Mouse (Mus musculus): Measurements from ENCODE around the gene Dapk1. TPM values are rescaled to one million over a fixed set of nuclear protein-coding genes. Genes with fewer than 3 reads are reported as not detected.
A peak's percentile ranks its signal among the peaks of the same experiment; 100 is the strongest.
"Not testable (repeated sequence)": the region's sequence is repeated elsewhere in the genome, so short reads cannot be mapped to it uniquely, and the experiment has no call there.

Dapk1 gene
- polyA plus RNA-seq, 1 experiment from 2014 or later, result 54.7 TPM

DNA sequence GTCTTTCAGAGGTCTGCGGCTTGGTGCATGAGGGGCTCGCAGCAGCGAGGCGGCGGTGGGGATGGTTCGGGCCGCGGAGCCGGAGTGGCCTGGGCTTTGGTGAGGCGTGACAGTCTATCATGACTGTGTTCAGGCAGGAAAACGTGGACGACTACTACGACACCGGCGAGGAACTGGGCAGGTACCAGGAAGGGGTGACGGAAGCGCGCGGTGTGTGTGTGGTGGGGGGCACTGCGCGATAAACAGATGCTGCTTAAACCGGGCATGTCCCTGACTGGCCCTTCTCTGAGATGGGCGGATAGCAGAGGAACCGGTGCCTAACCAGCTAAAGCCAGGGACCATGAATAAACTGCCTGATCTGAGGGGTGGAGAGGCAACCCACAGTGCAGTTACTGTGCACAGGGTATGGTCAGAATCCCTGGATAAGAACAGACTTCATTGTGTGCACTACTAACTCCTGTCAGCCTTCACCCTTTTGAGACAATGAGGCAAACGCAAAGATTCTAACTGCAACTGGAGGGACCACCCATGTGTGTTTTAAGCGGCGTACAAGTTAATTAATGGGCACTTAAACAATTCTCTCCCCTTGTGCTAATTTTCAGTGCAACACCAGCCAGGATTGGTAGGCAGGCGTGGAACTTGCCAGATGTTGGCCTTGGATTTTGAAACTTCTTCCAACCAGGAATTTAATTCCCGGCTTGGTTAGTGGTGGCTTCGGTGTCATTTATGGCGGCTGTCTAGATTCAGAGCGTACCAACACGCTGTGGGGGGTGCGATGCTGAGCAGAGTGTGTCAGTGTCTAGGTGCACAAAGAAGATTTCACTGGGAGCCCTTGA lies 887 bp downstream of the Dapk1 start:
- ATAC-seq (replicated peaks), result peak; percentile 71
- 3% methylated on average over 34 of the region's 34 CpGs for WGBS
- Histone ChIP-seq H3K9me3 (no peaks in the 10 kb centered on the region), H3K4me3 (peak overlapping the region; percentile 97), H3K4me2 (replicated peaks) (peak overlapping the region; percentile 50), H3K27me3 (no peaks in the 10 kb centered on the region), H3K36me3 (peaks cover 12% of the 10 kb centered on the region; the same call in 1 of the 2 replicates), H3K9ac (replicated peaks) (peak overlapping the region; percentile 95), H3K27ac (replicated peaks) (peak overlapping the region; percentile 96), H3K4me1 (peaks cover 30% of the 10 kb centered on the region)

DNA sequence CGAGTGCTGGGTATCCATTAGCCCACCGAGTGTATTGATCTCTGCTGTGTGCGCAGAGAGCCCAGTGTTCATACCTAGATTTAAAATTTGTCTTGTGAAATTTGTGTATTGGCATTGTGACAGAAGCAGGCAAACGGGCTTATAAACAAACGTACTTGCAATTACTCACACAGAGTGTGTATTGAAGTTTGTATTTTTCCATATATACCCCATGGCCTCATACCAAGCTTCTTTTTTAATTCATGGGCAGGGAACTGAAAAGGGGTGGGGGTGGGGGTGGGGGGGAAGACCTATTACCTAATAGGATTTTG lies 1.5 kb downstream of the Dapk1 start:
- peak overlapping the region; percentile 97 for H3K4me3 ChIP-seq
- H3K4me2 ChIP-seq (replicated peaks), result peak overlapping the region; percentile 50
- H3K9ac ChIP-seq (replicated peaks), result peak overlapping the region; percentile 95
- H3K27ac ChIP-seq (replicated peaks), result peak overlapping the region; percentile 96
- ATAC-seq (replicated peaks), result no peak
- peaks cover 34% of the 10 kb centered on the region for H3K4me1 ChIP-seq
- peaks cover 12% of the 10 kb centered on the region; the same call in 1 of the 2 replicates for H3K36me3 ChIP-seq
- WGBS, result 25% methylated on average over 5 of the region's 5 CpGs
- no peaks in the 10 kb centered on the region for H3K27me3 ChIP-seq
- H3K9me3 ChIP-seq, result no peaks in the 10 kb centered on the region

DNA sequence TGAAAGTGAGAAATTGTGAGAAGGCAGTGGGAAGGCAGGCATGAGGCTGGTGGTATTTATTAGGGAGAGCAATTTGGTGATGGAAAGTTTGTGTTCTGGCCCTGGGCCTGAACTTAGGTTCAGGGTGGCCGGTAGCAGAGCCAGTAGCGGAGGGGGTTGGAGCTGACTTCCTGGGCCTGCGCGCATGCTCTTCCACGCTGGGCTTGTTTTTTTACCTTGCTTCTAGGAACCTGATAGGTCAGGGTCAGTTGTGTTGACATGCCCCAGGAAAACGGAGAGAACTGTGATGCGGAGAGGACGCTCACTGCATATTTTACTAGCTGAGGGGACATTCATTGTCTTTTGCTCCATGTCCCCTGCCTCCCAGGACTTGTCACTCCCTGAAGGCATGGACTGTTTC lies 5.7 kb downstream of the Dapk1 start:
- ATAC-seq (replicated peaks), result no peak
- WGBS, result 91% methylated on average over 8 of the region's 8 CpGs

DNA sequence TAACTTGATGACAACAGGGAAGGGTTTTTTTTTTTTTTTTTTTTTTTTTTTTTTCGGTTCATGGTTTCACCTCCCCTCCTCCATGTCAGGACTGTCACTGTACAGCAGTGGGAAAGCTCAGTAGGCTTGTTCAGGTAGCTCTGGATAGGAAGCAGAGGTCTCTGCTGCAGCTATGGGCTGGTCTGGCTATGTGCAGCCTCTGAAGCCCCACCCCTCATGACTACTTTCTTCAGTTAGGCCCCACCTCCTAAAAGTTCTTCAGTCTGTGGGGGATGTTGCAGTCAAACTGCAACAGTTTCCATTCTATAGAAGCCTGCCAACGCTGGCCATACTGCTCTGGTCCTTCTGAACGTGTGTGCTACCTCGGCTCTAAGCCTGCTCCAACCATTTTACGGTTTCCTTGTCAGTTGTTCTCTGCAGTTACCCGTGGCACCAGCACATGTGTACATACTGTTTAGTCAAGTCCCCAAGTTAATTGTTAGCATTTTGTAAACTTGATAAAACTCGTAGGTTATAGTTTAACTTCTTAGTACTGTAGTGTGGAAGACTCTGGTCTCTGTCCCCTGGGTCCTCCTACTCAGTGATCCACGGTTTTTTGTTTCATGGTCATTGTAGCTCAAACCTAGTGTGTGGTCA lies 6.8 kb downstream of the Dapk1 start:
- Histone ChIP-seq H3K4me3 (no peak overlapping the region), H3K9me3 (no peaks in the 10 kb centered on the region), H3K36me3 (peaks cover 22% of the 10 kb centered on the region), H3K27me3 (no peaks in the 10 kb centered on the region), H3K27ac (replicated peaks) (no peak overlapping the region), H3K4me1 (peaks cover 52% of the 10 kb centered on the region), H3K4me2 (replicated peaks) (no peak overlapping the region), H3K9ac (replicated peaks) (no peak overlapping the region)
- WGBS, result 80% methylated on average over 8 of the region's 8 CpGs
- no peak for ATAC-seq (replicated peaks)

More for the DNA sequence above, 5.7 kb downstream of the Dapk1 start:
- H3K4me2 ChIP-seq (replicated peaks), result no peak overlapping the region
- no peaks in the 10 kb centered on the region for H3K27me3 ChIP-seq
- H3K9ac ChIP-seq (replicated peaks), result no peak overlapping the region
- H3K9me3 ChIP-seq, result no peaks in the 10 kb centered on the region
- H3K4me1 ChIP-seq, result peaks cover 52% of the 10 kb centered on the region
- no peak overlapping the region for H3K27ac ChIP-seq (replicated peaks)
- no peak overlapping the region for H3K4me3 ChIP-seq
- peaks cover 22% of the 10 kb centered on the region for H3K36me3 ChIP-seq

DNA sequence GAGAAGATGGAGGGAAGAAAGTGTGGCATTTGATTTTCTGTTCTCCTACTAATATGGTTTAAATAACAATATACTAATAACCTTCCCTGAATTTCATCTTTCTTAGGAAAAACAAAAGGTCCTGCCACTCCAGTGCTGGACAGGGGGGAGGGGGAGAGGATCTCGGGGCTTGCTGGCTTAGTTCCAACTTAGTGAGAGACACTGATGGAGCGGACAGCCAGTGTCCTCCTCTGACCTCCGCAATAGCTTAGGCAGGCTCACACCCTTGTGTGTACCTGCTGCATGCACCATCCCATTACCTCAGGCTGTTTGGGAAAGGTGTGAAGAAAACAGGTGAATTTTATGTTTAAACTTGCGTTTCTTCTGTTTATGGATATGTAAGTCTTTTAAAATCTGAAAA lies 7.5 kb downstream of the Dapk1 start:
- WGBS, result 56% methylated on average over 4 of the region's 4 CpGs
- H3K9me3 ChIP-seq, result no peaks in the 10 kb centered on the region
- no peaks in the 10 kb centered on the region for H3K27me3 ChIP-seq
- peaks cover 49% of the 10 kb centered on the region for H3K4me1 ChIP-seq
- no peak overlapping the region for H3K9ac ChIP-seq (replicated peaks)
- H3K27ac ChIP-seq (replicated peaks), result no peak overlapping the region
- H3K4me2 ChIP-seq (replicated peaks), result no peak overlapping the region
- peaks cover 22% of the 10 kb centered on the region for H3K36me3 ChIP-seq
- H3K4me3 ChIP-seq, result no peak overlapping the region
- ATAC-seq (replicated peaks), result no peak

DNA sequence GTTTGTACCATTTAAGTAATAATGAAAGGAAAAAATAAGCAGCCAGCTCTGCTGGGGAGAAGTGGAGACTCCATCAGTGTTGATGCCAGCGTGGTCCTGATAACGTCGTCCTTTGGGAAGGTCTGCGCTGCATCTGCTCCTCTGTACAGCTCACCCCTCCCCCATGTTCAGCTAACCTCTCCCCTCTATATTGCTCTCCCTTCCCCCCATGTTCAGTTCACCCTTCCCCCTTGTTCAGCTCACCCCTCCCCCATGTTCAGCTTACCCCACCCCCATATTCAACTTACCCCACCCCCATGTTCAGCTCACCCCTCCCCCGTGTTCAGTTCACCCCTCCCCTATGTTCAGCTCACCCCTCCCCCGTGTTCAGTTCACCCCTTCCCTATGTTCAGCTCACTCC lies 8.8 kb downstream of the Dapk1 start:
- no peak overlapping the region for H3K4me3 ChIP-seq
- no peaks in the 10 kb centered on the region for H3K27me3 ChIP-seq
- H3K36me3 ChIP-seq, result peaks cover 19% of the 10 kb centered on the region
- 37% methylated on average over 6 of the region's 6 CpGs for WGBS
- H3K4me2 ChIP-seq (replicated peaks), result no peak overlapping the region
- H3K4me1 ChIP-seq, result peaks cover 53% of the 10 kb centered on the region
- no peaks in the 10 kb centered on the region for H3K9me3 ChIP-seq
- ATAC-seq (replicated peaks), result no peak
- no peak overlapping the region for H3K27ac ChIP-seq (replicated peaks)
- no peak overlapping the region for H3K9ac ChIP-seq (replicated peaks)

DNA sequence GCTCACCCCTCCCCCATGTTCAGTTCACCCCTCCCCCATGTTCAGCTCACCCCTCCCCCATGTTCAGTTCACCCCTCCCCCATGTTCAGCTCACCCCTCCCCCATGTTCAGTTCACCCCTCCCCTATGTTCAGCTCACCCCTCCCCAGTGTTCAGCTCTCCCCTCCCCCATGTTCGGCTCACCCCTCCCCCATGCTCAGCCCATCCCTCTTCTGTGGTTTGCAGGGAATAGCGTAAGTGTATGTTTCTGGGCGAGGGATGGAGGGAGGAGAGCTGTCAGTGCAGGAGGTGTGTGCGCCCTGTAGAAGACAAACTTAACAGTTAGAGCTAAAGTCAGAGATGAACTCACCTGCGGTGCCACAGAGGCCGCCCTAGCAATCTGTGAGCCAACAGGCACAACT lies 9.2 kb downstream of the Dapk1 start:
- WGBS, result 77% methylated on average over 6 of the region's 6 CpGs
- H3K9ac ChIP-seq (replicated peaks); H3K4me2 ChIP-seq (replicated peaks); H3K27me3 ChIP-seq; ATAC-seq (replicated peaks); H3K9me3 ChIP-seq; H3K27ac ChIP-seq (replicated peaks); H3K4me3 ChIP-seq: not testable (repeated sequence)
- Histone ChIP-seq H3K4me1 (peaks cover 57% of the 10 kb centered on the region), H3K36me3 (peaks cover 16% of the 10 kb centered on the region)

DNA sequence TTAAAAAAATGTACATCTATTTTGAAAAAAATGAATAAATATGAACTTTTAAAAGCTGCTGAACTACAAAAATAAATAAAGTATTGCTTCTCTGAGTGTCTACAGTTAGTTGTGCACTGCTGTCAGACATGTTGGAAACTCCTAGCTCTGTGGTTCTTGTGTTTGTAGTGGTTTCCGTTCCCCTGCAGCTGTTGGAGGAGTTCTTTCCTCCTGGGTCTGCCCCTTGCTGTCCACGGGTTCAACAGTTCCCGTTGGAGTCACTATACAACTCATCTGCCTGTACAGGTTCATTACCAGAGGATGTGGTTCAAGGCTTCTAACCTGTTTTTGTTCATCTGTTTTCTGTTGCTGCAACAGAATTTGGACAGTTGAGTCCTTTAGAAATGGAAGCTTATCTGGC lies 10.4 kb downstream of the Dapk1 start:
- Histone ChIP-seq H3K9ac (replicated peaks) (no peak overlapping the region), H3K27ac (replicated peaks) (no peak overlapping the region), H3K27me3 (no peaks in the 10 kb centered on the region), H3K4me3 (no peak overlapping the region), H3K36me3 (peaks cover 12% of the 10 kb centered on the region), H3K9me3 (no peaks in the 10 kb centered on the region), H3K4me2 (replicated peaks) (no peak overlapping the region), H3K4me1 (peaks cover 63% of the 10 kb centered on the region)
- WGBS, result 81% methylated on average over 3 of the region's 3 CpGs
- ATAC-seq (replicated peaks), result no peak

DNA sequence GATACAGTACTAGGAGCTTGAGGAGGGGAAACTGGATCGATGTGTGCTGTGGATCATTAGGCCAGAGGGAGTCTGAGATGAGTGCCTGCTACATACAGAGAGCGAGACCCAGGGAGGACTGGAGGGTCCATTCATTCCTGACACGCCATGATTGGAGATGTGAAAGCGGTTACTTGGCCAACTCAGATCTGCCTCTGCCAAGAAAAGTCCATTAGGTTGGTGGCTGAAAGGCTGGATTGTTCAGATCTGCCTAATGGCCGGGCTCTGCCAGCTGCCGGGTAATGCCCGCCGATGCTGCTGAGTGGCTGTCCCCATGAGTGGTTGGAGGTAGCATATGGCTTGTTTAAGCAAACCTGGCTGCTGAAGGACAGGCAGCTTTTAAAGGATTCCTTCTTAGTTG lies 12.4 kb downstream of the Dapk1 start:
- Histone ChIP-seq H3K4me2 (replicated peaks) (no peak overlapping the region), H3K27me3 (no peaks in the 10 kb centered on the region), H3K9me3 (no peaks in the 10 kb centered on the region), H3K4me1 (peaks cover 67% of the 10 kb centered on the region), H3K27ac (replicated peaks) (peak overlapping the region; percentile 77), H3K36me3 (peaks cover 10% of the 10 kb centered on the region), H3K9ac (replicated peaks) (no peak overlapping the region), H3K4me3 (no peak overlapping the region)
- 29% methylated on average over 8 of the region's 8 CpGs for WGBS
- peak; percentile 88 for ATAC-seq (replicated peaks)

DNA sequence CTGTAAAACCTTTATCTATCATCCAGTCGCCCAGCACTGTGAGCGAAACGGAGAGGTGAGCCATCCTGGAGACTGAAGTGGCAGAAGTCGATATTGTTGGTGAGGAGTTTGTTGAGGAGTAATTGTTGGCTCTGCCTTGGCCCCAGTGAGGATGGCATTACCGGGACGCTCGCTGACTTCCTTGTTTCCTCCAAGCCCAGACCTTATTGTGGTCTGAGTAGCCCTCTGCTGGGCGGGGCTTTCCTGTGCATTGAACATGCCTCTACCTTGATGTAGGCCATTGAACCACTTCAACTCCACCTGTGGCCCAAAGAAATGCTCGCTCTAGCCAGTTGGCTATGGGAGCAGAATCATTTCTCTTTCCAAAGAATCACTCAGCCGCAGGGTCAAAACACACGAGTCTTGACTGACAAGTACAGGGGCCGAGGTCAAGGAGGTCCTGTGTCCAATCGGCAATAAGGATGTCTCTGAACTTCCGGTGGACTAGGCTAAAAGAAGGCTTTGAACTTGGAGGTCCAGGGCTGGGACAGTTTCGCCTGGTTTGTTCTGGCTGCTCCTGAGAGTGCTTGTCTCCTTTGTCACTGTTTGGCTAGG lies 13.4 kb downstream of the Dapk1 start:
- Histone ChIP-seq H3K4me3 (no peak overlapping the region), H3K9me3 (no peaks in the 10 kb centered on the region), H3K36me3 (peaks cover 10% of the 10 kb centered on the region), H3K9ac (replicated peaks) (no peak overlapping the region), H3K27ac (replicated peaks) (no peak overlapping the region; the same call in 1 of the 2 replicates), H3K27me3 (no peaks in the 10 kb centered on the region), H3K4me2 (replicated peaks) (no peak overlapping the region), H3K4me1 (peaks cover 68% of the 10 kb centered on the region)
- ATAC-seq (replicated peaks), result no peak
- 72% methylated on average over 15 of the region's 15 CpGs for WGBS

DNA sequence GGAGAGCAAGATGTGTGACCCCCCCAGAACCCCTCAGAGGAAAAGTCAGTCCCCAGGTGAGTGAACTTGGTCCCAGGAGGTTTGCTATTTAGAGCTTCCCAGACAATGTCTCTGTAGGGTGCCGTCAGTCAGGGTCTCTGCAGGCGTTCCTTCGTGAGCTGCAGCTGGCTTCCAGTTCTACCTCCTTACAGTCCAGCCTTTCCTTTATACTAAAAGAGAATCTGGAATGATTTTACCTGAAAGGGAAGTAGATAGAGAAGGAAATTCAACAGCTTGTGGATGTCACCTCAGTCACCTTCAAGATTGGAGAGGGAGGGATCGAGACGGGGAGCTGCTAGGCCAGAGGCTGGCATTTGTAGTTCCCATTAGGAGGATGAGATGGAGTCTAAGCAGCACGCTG lies 14.3 kb downstream of the Dapk1 start:
- Histone ChIP-seq H3K36me3 (peaks cover 9% of the 10 kb centered on the region), H3K27me3 (no peaks in the 10 kb centered on the region), H3K27ac (replicated peaks) (no peak overlapping the region), H3K4me2 (replicated peaks) (no peak overlapping the region), H3K9ac (replicated peaks) (no peak overlapping the region), H3K4me3 (no peak overlapping the region), H3K4me1 (peaks cover 68% of the 10 kb centered on the region), H3K9me3 (no peaks in the 10 kb centered on the region)
- 43% methylated on average over 6 of the region's 6 CpGs for WGBS
- ATAC-seq (replicated peaks), result no peak

DNA sequence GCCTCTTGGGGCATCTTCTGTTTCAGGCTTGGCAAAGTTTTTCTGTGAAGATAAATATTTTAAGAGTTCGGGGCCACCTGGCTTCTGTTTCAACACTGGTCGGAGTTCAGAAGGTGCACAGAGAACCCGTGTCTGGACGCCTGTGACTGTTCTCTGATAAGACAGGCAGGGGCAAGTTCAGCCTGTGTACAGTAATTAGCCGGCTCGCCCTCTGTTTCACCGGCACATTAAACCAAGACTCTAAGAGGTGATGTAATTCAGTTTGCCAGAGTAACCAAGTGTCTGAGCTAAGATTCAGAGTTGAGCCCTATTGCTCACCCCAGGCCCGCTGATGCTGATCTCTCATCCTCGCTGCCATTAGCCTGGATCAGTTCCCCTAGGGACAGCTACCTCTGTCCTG lies 16.5 kb downstream of the Dapk1 start:
- WGBS, result 43% methylated on average over 9 of the region's 9 CpGs
- Histone ChIP-seq H3K4me3 (no peak overlapping the region), H3K36me3 (no peaks in the 10 kb centered on the region), H3K9me3 (no peaks in the 10 kb centered on the region), H3K27ac (replicated peaks) (no peak overlapping the region), H3K4me2 (replicated peaks) (no peak overlapping the region), H3K9ac (replicated peaks) (no peak overlapping the region), H3K27me3 (no peaks in the 10 kb centered on the region), H3K4me1 (peaks cover 73% of the 10 kb centered on the region)
- ATAC-seq (replicated peaks), result no peak

All from forebrain, embryonic 15.5 days (tissue).